Mouse (Mus musculus) G1E (cell line): Measurements from ENCODE around the gene Adcy2.

Source experiments
- CTCF ChIP-seq: IDR thresholded peaks from 2 replicates; pipeline ENCODE4 v1.5.1; 2012; ENCODE audit warnings: low read depth, low read length, inconsistent platforms, mixed read lengths
- GATA1 ChIP-seq: IDR thresholded peaks from 2 replicates; pipeline ENCODE4 v1.6.1; 2012; ENCODE audit warnings: borderline replicate concordance, low read length, inconsistent platforms, mixed read lengths
- TAL1 ChIP-seq: conservative IDR thresholded peaks from 2 replicates; pipeline ENCODE4 v1.6.1; 2012; ENCODE audit warnings: low read depth, low read length, inconsistent platforms, mixed read lengths

DNA sequence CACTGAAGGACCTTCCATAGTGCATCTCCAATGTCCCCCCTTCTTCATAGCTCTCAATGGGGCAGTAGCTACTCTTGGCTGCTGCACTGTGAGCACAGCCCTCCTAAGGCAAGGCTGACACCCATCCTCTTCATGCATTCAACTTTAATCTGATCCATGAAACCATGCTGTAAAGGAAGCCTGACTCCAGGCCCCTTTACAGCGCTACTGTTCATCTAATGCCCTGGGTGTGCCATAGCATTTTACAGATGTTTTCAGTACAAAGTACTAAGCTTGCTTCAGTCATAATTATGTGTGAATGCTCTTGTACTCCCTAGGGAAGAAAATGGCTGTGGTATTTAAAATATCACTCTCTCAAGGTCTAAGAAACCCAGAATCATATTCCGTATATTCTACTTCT, 23.9 kb upstream of the Adcy2 start:
- no peak for TF ChIP-seq CTCF
- TF ChIP-seq TAL1: no peak
- no peak for TF ChIP-seq GATA1
